ENCODE assay signal across 16 mouse cellular contexts in genomic region chr1:96315721-96316120, GRCm38 (mm10).
"Had no signal": no experiment of that assay in that cellular context is flagged by ENCODE, and none has a peak within 500 bp of the region (broad histone marks: within the 10 kb centered on the region; RNA-seq: fewer than 3 reads in every experiment).

No protein-coding gene starts in this region.

- DNase-seq: lung, adult 18-20 months; lung, embryonic 14.5 days; lung, postnatal 14 days; lung, postnatal 36 days; right cerebral cortex, postnatal 14 days; thymus, adult 2 months; thymus, postnatal 25 days; thymus, postnatal 4 days had no signal

- H3K9ac ChIP-seq: lung, embryonic 14.5 days; midbrain, embryonic 13.5 days; midbrain, embryonic 15.5 days; neural tube, embryonic 12.5 days; stomach, embryonic 15.5 days had no signal

- H3K4me1 ChIP-seq: megakaryocyte, embryonic 14.5 days; midbrain, embryonic 13.5 days; midbrain, embryonic 15.5 days; neural tube, embryonic 12.5 days; stomach, embryonic 15.5 days had no signal

- H3K4me2 ChIP-seq: lung, embryonic 14.5 days; midbrain, embryonic 11.5 days; midbrain, embryonic 13.5 days; midbrain, embryonic 15.5 days; neural tube, embryonic 12.5 days; stomach, embryonic 15.5 days had no signal

- H3K4me3 ChIP-seq: megakaryocyte, embryonic 14.5 days; midbrain, embryonic 13.5 days; midbrain, embryonic 15.5 days; neural tube, embryonic 12.5 days; stomach, embryonic 15.5 days had no signal

- H3K9me3 ChIP-seq: midbrain, embryonic 13.5 days; midbrain, embryonic 15.5 days; neural tube, embryonic 12.5 days; stomach, embryonic 15.5 days had no signal

- ATAC-seq: midbrain, embryonic 13.5 days; midbrain, embryonic 15.5 days had no signal

- H3K36me3 ChIP-seq: midbrain, embryonic 13.5 days; midbrain, embryonic 15.5 days; neural tube, embryonic 12.5 days; stomach, embryonic 15.5 days had no signal

- H3K27me3 ChIP-seq: megakaryocyte, embryonic 14.5 days; midbrain, embryonic 13.5 days; midbrain, embryonic 15.5 days; neural tube, embryonic 12.5 days; stomach, embryonic 15.5 days had no signal

- H3K27ac ChIP-seq: macrophage; midbrain, embryonic 13.5 days; midbrain, embryonic 15.5 days; neural tube, embryonic 12.5 days; stomach, embryonic 15.5 days; stomach, postnatal 0 days had no signal
